Mouse (Mus musculus) layer of hippocampus, postnatal 36 days (tissue): ENCODE data around the gene Coa5. TPM values are rescaled to one million over a fixed set of nuclear protein-coding genes. Genes with fewer than 3 reads are reported as not detected.

Experiments used
- DNase-seq, 2 experiments: peaks; one replicate each; pipeline ENCODE4 v3.0.0; 2022
- total RNA-seq, 2 experiments: library from RNA; stranded (reverse); gene quantifications; 2 replicates each; pipeline ENCODE4 v1.2.3; 2021

The Coa5 gene
- total RNA-seq, 2 experiments from 2014 or later = 61.9 to 64.0 TPM

- no peak for DNase-seq
Measured at GRCm38 (mm10) chr1:37428911-37429310, 992 bp downstream of the Coa5 start.

GRCm38 (mm10) chr1:37427144-37427875, 2.6 kb downstream of the Coa5 start:
- no peak for DNase-seq

- no peak for DNase-seq
Measured at GRCm38 (mm10) chr1:37419420-37419819, 10.5 kb downstream of the Coa5 start.

- no peak for DNase-seq
Measured at GRCm38 (mm10) chr1:37415394-37415793, 14.5 kb downstream of the Coa5 start.

- no peak for DNase-seq
Measured at GRCm38 (mm10) chr1:37409647-37410046, 20.3 kb downstream of the Coa5 start.

- no peak for DNase-seq
Measured at GRCm38 (mm10) chr1:37408678-37409077, 21.2 kb downstream of the Coa5 start.

GRCm38 (mm10) chr1:37408059-37408458, 21.8 kb downstream of the Coa5 start:
- no peak for DNase-seq

- DNase-seq = no peak
Measured at GRCm38 (mm10) chr1:37407228-37407627, 22.7 kb downstream of the Coa5 start.

GRCm38 (mm10) chr1:37405137-37405536, 24.8 kb downstream of the Coa5 start:
- DNase-seq = no peak

GRCm38 (mm10) chr1:37401687-37402086, 28.2 kb downstream of the Coa5 start:
- peak in 1 of 2 experiments; percentile 33 for DNase-seq

GRCm38 (mm10) chr1:37399734-37400133, 30.2 kb downstream of the Coa5 start:
- DNase-seq = no peak

- no peak for DNase-seq
Measured at GRCm38 (mm10) chr1:37398961-37399360, 30.9 kb downstream of the Coa5 start.

GRCm38 (mm10) chr1:37396481-37396880, 33.4 kb downstream of the Coa5 start:
- DNase-seq = no peak

- peak; percentile 45 to 48 for DNase-seq
Measured at GRCm38 (mm10) chr1:37393174-37393573, 36.7 kb downstream of the Coa5 start.

GRCm38 (mm10) chr1:37386448-37386971, 43.4 kb downstream of the Coa5 start:
- no peak for DNase-seq

GRCm38 (mm10) chr1:37384304-37384703, 45.6 kb downstream of the Coa5 start:
- DNase-seq = no peak

GRCm38 (mm10) chr1:37380913-37381312, 49.0 kb downstream of the Coa5 start:
- no peak for DNase-seq

GRCm38 (mm10) chr1:37379536-37379935, 50.4 kb downstream of the Coa5 start:
- no peak for DNase-seq

GRCm38 (mm10) chr1:37378095-37378494, 51.8 kb downstream of the Coa5 start:
- no peak for DNase-seq

- DNase-seq = no peak
Measured at GRCm38 (mm10) chr1:37376751-37377150, 53.2 kb downstream of the Coa5 start.

GRCm38 (mm10) chr1:37376177-37376576, 53.7 kb downstream of the Coa5 start:
- DNase-seq = no peak

- DNase-seq = no peak
Measured at GRCm38 (mm10) chr1:37368768-37369385, 61.0 kb downstream of the Coa5 start.

- peak; percentile 66 to 74 for DNase-seq
Measured at GRCm38 (mm10) chr1:37368125-37368524, 61.8 kb downstream of the Coa5 start.
